Mouse (Mus musculus) testis, adult 2 months (tissue): ENCODE measurements at regions not wholly inside any gene's neighbourhood (a gene's known extent, or its start where the extent isn't known, plus 50 kb on each side); places are given as distances from the start of the nearest gene placed in this dataset.

Experiments used
- CTCF ChIP-seq: fragments of 200-500 bp; IDR thresholded peaks from 2 replicates; pipeline ENCODE4 v1.5.1; 2012; ENCODE audit warnings: low read depth, mild to moderate bottlenecking, inconsistent platforms, low read length, moderate library complexity; ENCODE audit not compliant: control insufficient read depth, insufficient read depth, insufficient replicate concordance
- POLR2A ChIP-seq: fragments of 200-500 bp; IDR thresholded peaks from 2 replicates; pipeline ENCODE4 v1.6.1; 2012; ENCODE audit warnings: low read depth, mild to moderate bottlenecking, inconsistent platforms, low read length, moderate library complexity; ENCODE audit not compliant: control insufficient read depth

DNA sequence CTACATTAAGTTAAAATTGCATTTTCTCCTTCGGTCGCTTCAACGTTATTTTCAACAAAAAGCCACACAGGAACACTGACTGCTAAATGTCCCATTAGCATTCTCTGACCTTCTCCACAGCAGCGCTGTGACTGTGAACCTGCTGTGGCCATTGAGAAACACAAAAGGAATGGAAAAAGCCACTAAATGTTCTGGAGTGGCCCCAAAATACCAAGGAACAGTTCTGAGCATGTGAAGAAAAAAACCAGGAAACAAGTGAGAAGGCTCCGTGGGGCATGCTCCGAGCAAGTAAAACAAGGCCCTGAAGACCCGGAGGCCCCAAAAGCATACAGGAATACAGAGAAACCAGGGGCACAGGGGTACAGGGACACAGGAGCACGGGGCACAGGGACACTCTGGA, 66.8 kb downstream of the Olfr267 start:
- TF ChIP-seq CTCF (no peak), POLR2A (no peak)
